Mouse (Mus musculus) kidney, postnatal 36 days (tissue): Measurements from ENCODE around the gene Alpl.

ENCODE experiments used
- DNase-seq, 2 experiments: peaks; one replicate each; pipeline ENCODE4 v3.0.0; 2021 to 2022; ENCODE audit warnings: mixed read lengths in 2 of 2

Alpl gene

GRCm38 (mm10) chr4:137797038-137797437, 854 bp upstream of the Alpl start:
- DNase-seq, result no peak

GRCm38 (mm10) chr4:137794178-137794900, 1.8 kb downstream of the Alpl start:
- DNase-seq, result peak; percentile 54 to 70

GRCm38 (mm10) chr4:137793611-137794010, 2.6 kb downstream of the Alpl start:
- DNase-seq, result peak in 1 of 2 experiments; percentile 27

- no peak for DNase-seq
Measured at GRCm38 (mm10) chr4:137791440-137791839, 4.7 kb downstream of the Alpl start.

GRCm38 (mm10) chr4:137790981-137791380, 5.2 kb downstream of the Alpl start:
- no peak for DNase-seq

GRCm38 (mm10) chr4:137788511-137789049, 7.6 kb downstream of the Alpl start:
- peak; percentile 68 to 72 for DNase-seq

- no peak for DNase-seq
Measured at GRCm38 (mm10) chr4:137787589-137788289, 8.4 kb downstream of the Alpl start.

GRCm38 (mm10) chr4:137786488-137786887, 9.7 kb downstream of the Alpl start:
- peak in 1 of 2 experiments; percentile 57 for DNase-seq

- DNase-seq, result peak in 1 of 2 experiments; percentile 48
Measured at GRCm38 (mm10) chr4:137785270-137785669, 10.9 kb downstream of the Alpl start.

- peak in 1 of 2 experiments; percentile 9 for DNase-seq
Measured at GRCm38 (mm10) chr4:137784741-137785140, 11.4 kb downstream of the Alpl start.

GRCm38 (mm10) chr4:137783541-137784191, 12.5 kb downstream of the Alpl start:
- DNase-seq, result peak; percentile 90 to 93

GRCm38 (mm10) chr4:137781949-137782348, 14.2 kb downstream of the Alpl start:
- DNase-seq, result no peak

GRCm38 (mm10) chr4:137780986-137781385, 15.2 kb downstream of the Alpl start:
- DNase-seq, result no peak

GRCm38 (mm10) chr4:137778397-137779184, 17.6 kb downstream of the Alpl start:
- DNase-seq, result no peak

GRCm38 (mm10) chr4:137777866-137778265, 18.3 kb downstream of the Alpl start:
- DNase-seq, result no peak

GRCm38 (mm10) chr4:137774505-137774904, 21.7 kb downstream of the Alpl start:
- DNase-seq, result peak; percentile 48 to 72

- peak in 1 of 2 experiments; percentile 13 for DNase-seq
Measured at GRCm38 (mm10) chr4:137774013-137774412, 22.2 kb downstream of the Alpl start.

- DNase-seq, result peak; percentile 90 to 92
Measured at GRCm38 (mm10) chr4:137773369-137773899, 22.8 kb downstream of the Alpl start.

- DNase-seq, result peak in 1 of 2 experiments; percentile 8
Measured at GRCm38 (mm10) chr4:137772438-137773056, 23.6 kb downstream of the Alpl start.

GRCm38 (mm10) chr4:137771749-137772148, 24.4 kb downstream of the Alpl start:
- no peak for DNase-seq

- peak in 1 of 2 experiments; percentile 11 for DNase-seq
Measured at GRCm38 (mm10) chr4:137770901-137771612, 25.1 kb downstream of the Alpl start.
